Mouse (Mus musculus): ENCODE measurements around the gene Atp5g2. TPM values are rescaled to one million over a fixed set of nuclear protein-coding genes. Genes with fewer than 3 reads are reported as not detected.

Atp5g2 gene
- polyA plus RNA-seq, 1 experiment from 2014 or later = 118 TPM

GRCm38 (mm10) chr15:102704806-102705205 lies 32.7 kb upstream of the Atp5g2 start:
- H3K9me3 ChIP-seq (ENCODE audit: control insufficient read depth, low read length) = no peaks in the 10 kb centered on the region
- H3K36me3 ChIP-seq (ENCODE audit: control insufficient read depth, insufficient read depth, low read length) = peaks cover 38% of the 10 kb centered on the region
- no peak overlapping the region for H3K9ac ChIP-seq (ENCODE audit: low read length)
- H3K27me3 ChIP-seq (ENCODE audit: control insufficient read depth, insufficient read depth, low read length) = peaks cover 2% of the 10 kb centered on the region; the same call in 1 of the 2 replicates
- no peak overlapping the region for H3K27ac ChIP-seq (replicated peaks in 1 of 2; ENCODE audit: control insufficient read depth in 1 of 2, insufficient read depth in 1 of 2, low read depth in 2 of 2, low read length in 2 of 2)
- 53% methylated on average over 5 of the region's 5 CpGs for WGBS
- no peaks in the 10 kb centered on the region for H3K4me1 ChIP-seq (ENCODE audit: control insufficient read depth in 2 of 2, insufficient read depth in 2 of 2, low read length in 2 of 2)
- H3K4me3 ChIP-seq (ENCODE audit: control insufficient read depth in 1 of 2, insufficient read depth in 1 of 2, low read depth in 1 of 2, low read length in 2 of 2) = no peak overlapping the region
- no peak for ATAC-seq (ENCODE audit: insufficient number of reproducible peaks, insufficient read depth, low FRiP score, low read depth)
- H3K4me2 ChIP-seq (ENCODE audit: low read length) = no peak overlapping the region

DNA sequence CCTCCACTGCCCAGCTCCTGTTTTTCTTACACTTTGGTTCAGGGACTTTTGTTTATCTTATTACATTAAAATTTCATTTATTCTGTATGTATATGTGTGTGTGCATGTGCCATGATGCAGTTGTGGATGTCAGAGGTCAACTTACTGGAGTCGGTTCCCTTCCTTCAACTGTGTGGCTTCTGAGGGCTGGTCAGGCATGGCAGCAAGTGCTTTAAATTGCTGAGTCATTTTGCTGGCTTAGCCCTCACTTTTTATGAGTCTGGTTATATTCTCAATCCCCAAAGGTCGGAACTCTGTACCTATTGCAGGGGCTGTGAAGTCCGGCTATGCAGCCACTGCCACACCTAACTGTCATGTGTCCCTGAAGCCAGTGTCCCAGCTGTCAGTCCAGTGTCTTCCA lies 30.8 kb upstream of the Atp5g2 start:
- H3K9ac ChIP-seq (ENCODE audit: low read length) = no peak overlapping the region
- no peaks in the 10 kb centered on the region for H3K9me3 ChIP-seq (ENCODE audit: control insufficient read depth, low read length)
- H3K27me3 ChIP-seq (ENCODE audit: control insufficient read depth, insufficient read depth, low read length) = peaks cover 20% of the 10 kb centered on the region
- H3K27ac ChIP-seq (replicated peaks in 1 of 2; ENCODE audit: control insufficient read depth in 1 of 2, insufficient read depth in 1 of 2, low read depth in 2 of 2, low read length in 2 of 2) = no peak overlapping the region
- no peak overlapping the region for H3K4me2 ChIP-seq (ENCODE audit: low read length)
- 79% methylated on average over 3 of the region's 3 CpGs for WGBS
- H3K4me1 ChIP-seq (ENCODE audit: control insufficient read depth in 2 of 2, insufficient read depth in 2 of 2, low read length in 2 of 2) = no peaks in the 10 kb centered on the region
- H3K4me3 ChIP-seq (ENCODE audit: control insufficient read depth in 1 of 2, insufficient read depth in 1 of 2, low read depth in 1 of 2, low read length in 2 of 2) = no peak overlapping the region
- ATAC-seq (ENCODE audit: insufficient number of reproducible peaks, insufficient read depth, low FRiP score, low read depth) = no peak
- peaks cover 20% of the 10 kb centered on the region for H3K36me3 ChIP-seq (ENCODE audit: control insufficient read depth, insufficient read depth, low read length)

DNA sequence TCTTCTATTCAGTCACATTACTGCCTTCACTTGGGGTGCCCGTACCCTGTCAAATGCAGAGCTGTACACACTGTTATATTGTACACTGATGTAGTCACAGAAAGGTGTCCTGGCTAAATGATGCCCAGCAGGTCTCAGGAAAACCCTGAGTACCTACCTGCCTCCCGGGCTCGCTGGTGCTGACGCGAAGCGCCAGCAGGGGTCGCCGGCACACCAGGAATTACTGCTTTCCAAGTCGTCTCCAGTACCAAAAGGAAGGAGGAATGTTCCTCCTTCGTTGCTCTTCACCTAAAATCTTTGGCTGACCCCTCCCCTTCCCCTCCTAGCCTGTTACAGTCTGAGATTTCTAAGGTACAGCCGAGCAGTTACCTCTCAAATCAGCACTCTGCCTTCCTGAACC lies 26.0 kb upstream of the Atp5g2 start:
- peaks cover 2 to 6% of the 10 kb centered on the region in 2 experiments for H3K4me1 ChIP-seq (ENCODE audit: control insufficient read depth in 2 of 2, insufficient read depth in 2 of 2, low read length in 2 of 2)
- 3% methylated on average over 11 of the region's 11 CpGs for WGBS
- no peak overlapping the region for H3K27ac ChIP-seq (replicated peaks in 1 of 2; ENCODE audit: control insufficient read depth in 1 of 2, insufficient read depth in 1 of 2, low read depth in 2 of 2, low read length in 2 of 2)
- no peak overlapping the region for H3K4me3 ChIP-seq (ENCODE audit: control insufficient read depth in 1 of 2, insufficient read depth in 1 of 2, low read depth in 1 of 2, low read length in 2 of 2)
- no peak overlapping the region for H3K4me2 ChIP-seq (ENCODE audit: low read length)
- ATAC-seq (ENCODE audit: insufficient number of reproducible peaks, insufficient read depth, low FRiP score, low read depth) = no peak
- H3K36me3 ChIP-seq (ENCODE audit: control insufficient read depth, insufficient read depth, low read length) = no peaks in the 10 kb centered on the region
- H3K9me3 ChIP-seq (ENCODE audit: control insufficient read depth, low read length) = no peaks in the 10 kb centered on the region
- H3K9ac ChIP-seq (ENCODE audit: low read length) = no peak overlapping the region
- H3K27me3 ChIP-seq (ENCODE audit: control insufficient read depth, insufficient read depth, low read length) = peaks cover 67% of the 10 kb centered on the region

DNA sequence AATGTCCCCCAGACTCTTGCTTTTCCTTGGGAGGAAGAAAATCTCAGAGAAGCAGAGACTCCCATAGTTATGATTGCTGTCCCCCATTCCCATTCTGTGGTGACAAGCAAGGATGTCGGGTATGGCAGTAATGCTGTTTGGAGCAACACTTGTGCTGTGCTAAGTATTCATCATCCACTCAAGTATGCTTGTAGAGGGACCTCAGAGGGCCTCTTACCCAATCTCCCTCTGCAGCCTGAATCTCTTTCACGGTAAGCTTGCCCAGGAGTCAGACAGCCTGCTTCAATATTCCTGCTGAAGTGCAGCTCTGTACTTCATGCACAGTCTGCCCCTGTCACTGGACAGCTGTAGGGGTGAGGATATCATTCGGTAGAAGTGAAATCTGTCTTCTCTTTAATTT lies 24.7 kb upstream of the Atp5g2 start:
- ATAC-seq (ENCODE audit: insufficient number of reproducible peaks, insufficient read depth, low FRiP score, low read depth) = no peak
- WGBS = 39% methylated on average over 3 of the region's 3 CpGs

GRCm38 (mm10) chr15:102693600-102693999 lies 21.4 kb upstream of the Atp5g2 start:
- Histone ChIP-seq H3K27me3 (ENCODE audit: control insufficient read depth, insufficient read depth, low read length) (peaks cover 77% of the 10 kb centered on the region), H3K9me3 (ENCODE audit: control insufficient read depth, low read length) (no peaks in the 10 kb centered on the region), H3K4me1 (ENCODE audit: control insufficient read depth in 2 of 2, insufficient read depth in 2 of 2, low read length in 2 of 2) (peaks cover 8 to 13% of the 10 kb centered on the region in 2 experiments), H3K9ac (ENCODE audit: low read length) (no peak overlapping the region), H3K36me3 (ENCODE audit: control insufficient read depth, insufficient read depth, low read length) (no peaks in the 10 kb centered on the region), H3K4me2 (ENCODE audit: low read length) (peak overlapping the region; percentile 90), H3K27ac (replicated peaks in 1 of 2; ENCODE audit: control insufficient read depth in 1 of 2, insufficient read depth in 1 of 2, low read depth in 2 of 2, low read length in 2 of 2) (no peak overlapping the region), H3K4me3 (ENCODE audit: control insufficient read depth in 1 of 2, insufficient read depth in 1 of 2, low read depth in 1 of 2, low read length in 2 of 2) (peak overlapping the region in 1 of 2 experiments; percentile 55; a peak in 2 of 4 replicates)
- WGBS = 1% methylated on average over 11 of the region's 11 CpGs
- no peak for ATAC-seq (ENCODE audit: insufficient number of reproducible peaks, insufficient read depth, low FRiP score, low read depth)

More for the DNA sequence above, 24.7 kb upstream of the Atp5g2 start:
- Histone ChIP-seq H3K9me3 (ENCODE audit: control insufficient read depth, low read length) (no peaks in the 10 kb centered on the region), H3K4me1 (ENCODE audit: control insufficient read depth in 2 of 2, insufficient read depth in 2 of 2, low read length in 2 of 2) (peaks cover 8 to 13% of the 10 kb centered on the region in 2 experiments), H3K36me3 (ENCODE audit: control insufficient read depth, insufficient read depth, low read length) (no peaks in the 10 kb centered on the region), H3K27me3 (ENCODE audit: control insufficient read depth, insufficient read depth, low read length) (peaks cover 72% of the 10 kb centered on the region), H3K27ac (replicated peaks in 1 of 2; ENCODE audit: control insufficient read depth in 1 of 2, insufficient read depth in 1 of 2, low read depth in 2 of 2, low read length in 2 of 2) (no peak overlapping the region), H3K4me3 (ENCODE audit: control insufficient read depth in 1 of 2, insufficient read depth in 1 of 2, low read depth in 1 of 2, low read length in 2 of 2) (no peak overlapping the region), H3K9ac (ENCODE audit: low read length) (no peak overlapping the region), H3K4me2 (ENCODE audit: low read length) (no peak overlapping the region)

DNA sequence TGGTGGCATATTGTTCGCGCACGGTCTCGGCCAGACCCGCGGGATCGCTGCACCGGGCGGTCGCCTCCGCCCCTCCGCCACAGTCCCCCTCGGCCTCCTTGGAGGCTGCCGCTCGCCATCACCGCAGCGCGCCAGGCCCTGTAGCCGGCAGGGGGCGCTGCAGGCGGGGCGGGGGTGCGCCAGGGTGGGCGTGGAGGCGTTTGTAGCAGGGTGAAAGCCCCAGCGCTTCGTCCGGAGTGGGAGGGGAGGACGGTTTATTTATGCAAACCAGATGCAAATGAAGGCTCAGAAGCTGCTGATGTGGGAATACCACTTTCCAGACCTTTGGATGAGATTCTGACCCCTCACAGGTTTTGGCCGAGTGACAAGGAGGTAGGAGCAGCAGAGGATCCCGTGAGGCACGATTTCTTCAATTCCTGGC lies 20.8 kb upstream of the Atp5g2 start:
- Histone ChIP-seq H3K4me3 (ENCODE audit: control insufficient read depth in 1 of 2, insufficient read depth in 1 of 2, low read depth in 1 of 2, low read length in 2 of 2) (peak overlapping the region; percentile 55 to 76), H3K36me3 (ENCODE audit: control insufficient read depth, insufficient read depth, low read length) (no peaks in the 10 kb centered on the region), H3K27me3 (ENCODE audit: control insufficient read depth, insufficient read depth, low read length) (peaks cover 71% of the 10 kb centered on the region), H3K27ac (replicated peaks in 1 of 2; ENCODE audit: control insufficient read depth in 1 of 2, insufficient read depth in 1 of 2, low read depth in 2 of 2, low read length in 2 of 2) (no peak overlapping the region), H3K4me1 (ENCODE audit: control insufficient read depth in 2 of 2, insufficient read depth in 2 of 2, low read length in 2 of 2) (peaks cover 8 to 13% of the 10 kb centered on the region in 2 experiments), H3K9me3 (ENCODE audit: control insufficient read depth, low read length) (no peaks in the 10 kb centered on the region), H3K9ac (ENCODE audit: low read length) (peak overlapping the region; percentile 63), H3K4me2 (ENCODE audit: low read length) (peak overlapping the region; percentile 90)
- ATAC-seq (ENCODE audit: insufficient number of reproducible peaks, insufficient read depth, low FRiP score, low read depth) = peak; percentile 70
- WGBS = under 1% methylated on average over 32 of the region's 32 CpGs

DNA sequence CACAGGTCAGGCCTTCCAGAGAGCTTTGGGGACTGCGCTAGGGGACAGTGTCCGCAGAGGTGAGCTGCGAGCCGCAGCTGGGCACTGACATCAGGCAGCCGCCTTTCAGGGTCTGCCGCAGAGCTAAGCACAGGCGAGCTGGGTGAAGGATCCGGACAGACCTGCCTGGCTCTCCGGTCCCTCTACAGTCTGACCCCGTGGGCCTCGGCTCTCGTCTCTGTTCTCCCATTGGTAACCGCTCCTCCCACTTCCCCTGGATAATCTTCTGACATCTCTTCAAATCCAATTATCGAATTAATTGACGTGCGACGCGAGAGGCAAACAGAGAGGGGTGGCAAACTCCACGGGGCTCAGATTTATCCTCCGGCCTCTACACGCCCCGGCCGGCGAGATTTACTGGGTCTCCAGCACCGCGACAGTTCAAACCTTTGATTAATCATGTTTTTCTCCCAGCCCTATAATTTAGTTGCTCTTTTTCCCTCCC lies 20.2 kb upstream of the Atp5g2 start:
- no peaks in the 10 kb centered on the region for H3K9me3 ChIP-seq (ENCODE audit: control insufficient read depth, low read length)
- whole genome bisulfite sequencing = 2% methylated on average over 26 of the region's 26 CpGs
- peak overlapping the region; percentile 90 for H3K4me2 ChIP-seq (ENCODE audit: low read length)
- H3K4me3 ChIP-seq (ENCODE audit: control insufficient read depth in 1 of 2, insufficient read depth in 1 of 2, low read depth in 1 of 2, low read length in 2 of 2) = peak overlapping the region; percentile 55 to 76
- H3K27me3 ChIP-seq (ENCODE audit: control insufficient read depth, insufficient read depth, low read length) = peaks cover 65% of the 10 kb centered on the region
- ATAC-seq (ENCODE audit: insufficient number of reproducible peaks, insufficient read depth, low FRiP score, low read depth) = no peak
- H3K27ac ChIP-seq (replicated peaks in 1 of 2; ENCODE audit: control insufficient read depth in 1 of 2, insufficient read depth in 1 of 2, low read depth in 2 of 2, low read length in 2 of 2) = no peak overlapping the region
- peak overlapping the region; percentile 63 for H3K9ac ChIP-seq (ENCODE audit: low read length)
- H3K4me1 ChIP-seq (ENCODE audit: control insufficient read depth in 2 of 2, insufficient read depth in 2 of 2, low read length in 2 of 2) = peaks cover 8 to 13% of the 10 kb centered on the region in 2 experiments
- H3K36me3 ChIP-seq (ENCODE audit: control insufficient read depth, insufficient read depth, low read length) = no peaks in the 10 kb centered on the region

GRCm38 (mm10) chr15:102685791-102686190 lies 13.6 kb upstream of the Atp5g2 start:
- no peaks in the 10 kb centered on the region for H3K4me1 ChIP-seq (ENCODE audit: control insufficient read depth in 2 of 2, insufficient read depth in 2 of 2, low read length in 2 of 2)
- ATAC-seq (ENCODE audit: insufficient number of reproducible peaks, insufficient read depth, low FRiP score, low read depth) = no peak
- H3K27me3 ChIP-seq (ENCODE audit: control insufficient read depth, insufficient read depth, low read length) = peaks cover 15% of the 10 kb centered on the region
- H3K36me3 ChIP-seq (ENCODE audit: control insufficient read depth, insufficient read depth, low read length) = no peaks in the 10 kb centered on the region
- no peak overlapping the region for H3K9ac ChIP-seq (ENCODE audit: low read length)
- no peak overlapping the region for H3K27ac ChIP-seq (replicated peaks in 1 of 2; ENCODE audit: control insufficient read depth in 1 of 2, insufficient read depth in 1 of 2, low read depth in 2 of 2, low read length in 2 of 2)
- H3K4me2 ChIP-seq (ENCODE audit: low read length) = no peak overlapping the region
- H3K4me3 ChIP-seq (ENCODE audit: control insufficient read depth in 1 of 2, insufficient read depth in 1 of 2, low read depth in 1 of 2, low read length in 2 of 2) = no peak overlapping the region
- WGBS = 17% methylated on average over 4 of the region's 4 CpGs
- H3K9me3 ChIP-seq (ENCODE audit: control insufficient read depth, low read length) = no peaks in the 10 kb centered on the region

Data from heart, embryonic 14.5 days (tissue).